Mouse (Mus musculus) kidney, adult 9 months (tissue): Measurements from ENCODE around the gene Cox16.
A peak's percentile ranks its signal among the peaks of the same experiment; 100 is the strongest.
"Not testable (repeated sequence)": the region's sequence is repeated elsewhere in the genome, so short reads cannot be mapped to it uniquely, and the experiment has no call there.

Experiments used
- DNase-seq: peaks from one replicate; pipeline ENCODE4 v3.0.0; 2022

Gene Cox16

DNA sequence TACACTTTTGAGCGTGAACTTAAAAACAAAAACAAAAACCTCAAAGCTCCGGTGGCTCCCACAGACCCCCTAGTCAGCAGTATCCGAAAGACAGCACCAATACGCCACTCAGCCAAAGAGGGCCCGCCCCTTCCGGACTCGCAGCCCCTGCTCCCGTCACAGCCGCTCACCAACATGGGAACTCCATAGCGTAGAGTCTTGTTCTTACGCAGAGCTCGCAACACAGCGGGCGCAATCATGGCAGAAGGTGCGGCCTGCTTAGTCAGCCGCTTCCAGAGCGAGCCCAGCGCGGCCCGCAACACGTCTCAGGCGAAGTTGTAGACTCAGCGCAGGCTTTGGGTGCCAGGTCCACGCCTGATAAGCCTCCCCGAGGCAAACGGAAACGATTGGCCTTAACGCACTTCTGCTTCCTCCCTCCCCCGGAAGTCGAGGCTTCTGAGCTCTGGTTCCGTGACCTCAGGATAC lies at the start of gene Cox16:
Gene Cox16, minus strand, starts transcription at position 401 of the 465 bp plus-strand sequence.
- peak; percentile 91 for DNase-seq

DNA sequence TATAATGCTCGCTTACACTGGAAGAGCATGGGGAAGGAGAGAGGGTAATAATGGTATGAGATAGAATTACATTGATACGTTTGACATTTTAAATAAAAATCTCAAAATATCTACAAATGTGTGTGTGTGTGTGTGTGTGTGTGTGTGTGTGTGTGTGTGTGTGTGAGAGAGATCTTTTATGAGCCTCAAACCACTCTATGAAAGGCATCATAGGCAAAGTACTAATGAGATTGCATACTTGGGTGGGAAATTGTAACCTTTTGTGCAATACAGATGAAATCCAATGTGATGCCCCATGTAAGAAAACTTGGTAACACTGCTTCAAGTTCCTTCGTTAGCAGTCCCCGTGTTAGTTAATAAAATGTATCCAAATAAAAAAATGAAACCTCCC lies 48.1 kb upstream of the Cox16 start:
- no peak for DNase-seq

DNA sequence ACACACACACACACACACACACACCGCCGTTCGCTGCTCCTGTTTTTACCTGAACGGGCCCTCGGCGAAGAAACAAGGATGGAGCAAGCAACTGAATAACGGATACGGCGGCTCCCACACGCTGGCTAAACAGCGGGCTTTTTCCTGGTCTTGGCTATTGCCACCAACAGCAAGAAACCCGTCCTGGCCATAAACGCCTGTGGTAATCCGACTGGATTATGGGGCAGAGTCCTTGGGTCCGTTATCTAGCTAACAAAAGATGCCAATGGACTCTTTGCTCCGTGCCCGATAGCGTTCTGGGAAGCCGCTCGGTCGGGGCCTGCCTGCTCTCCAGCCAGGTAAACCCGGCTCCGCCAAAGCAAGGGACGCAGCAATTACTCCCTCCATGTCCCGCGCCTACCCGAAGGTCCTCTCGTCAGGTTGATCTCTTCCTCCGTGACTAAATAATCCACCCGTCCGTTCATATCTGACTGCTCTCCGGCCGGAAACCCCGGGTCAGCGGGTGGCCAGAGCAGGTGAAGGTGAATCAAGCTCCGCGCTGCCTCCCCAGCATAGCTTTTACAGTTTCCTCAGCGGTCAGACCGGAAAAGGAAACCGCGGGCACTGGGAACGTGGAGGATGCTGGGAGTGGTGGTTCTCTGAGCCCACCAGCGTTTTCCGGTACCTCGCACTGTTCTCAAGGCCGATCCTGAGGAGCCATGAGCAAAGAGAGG lies 47.5 kb upstream of the Cox16 start, which contains the start of the genes Gm20498 and Synj2bp:
Gene Gm20498, minus strand, starts transcription at position 590 of the 713 bp plus-strand sequence.
Gene Synj2bp, minus strand, starts transcription at position 596 of the 713 bp plus-strand sequence.
- DNase-seq: peak; percentile 91

DNA sequence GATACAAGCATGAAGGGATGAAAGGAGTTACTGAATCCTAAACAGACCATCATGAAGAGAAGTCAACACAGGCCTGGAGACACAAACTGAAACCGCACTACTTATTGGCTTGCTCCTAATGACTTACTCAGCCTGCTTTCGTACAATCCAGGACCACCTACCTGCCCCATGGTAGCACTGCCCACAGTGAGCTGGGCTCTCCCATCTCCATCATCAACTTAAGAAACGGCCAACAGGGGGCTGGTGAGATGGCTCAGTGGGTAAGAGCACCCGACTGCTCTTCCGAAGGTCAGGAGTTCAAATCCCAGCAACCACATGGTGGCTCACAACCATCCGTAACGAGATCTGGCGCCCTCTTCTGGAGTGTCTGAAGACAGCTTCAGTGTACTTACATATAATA lies 45.7 kb upstream of the Cox16 start:
- not testable (repeated sequence) for DNase-seq

DNA sequence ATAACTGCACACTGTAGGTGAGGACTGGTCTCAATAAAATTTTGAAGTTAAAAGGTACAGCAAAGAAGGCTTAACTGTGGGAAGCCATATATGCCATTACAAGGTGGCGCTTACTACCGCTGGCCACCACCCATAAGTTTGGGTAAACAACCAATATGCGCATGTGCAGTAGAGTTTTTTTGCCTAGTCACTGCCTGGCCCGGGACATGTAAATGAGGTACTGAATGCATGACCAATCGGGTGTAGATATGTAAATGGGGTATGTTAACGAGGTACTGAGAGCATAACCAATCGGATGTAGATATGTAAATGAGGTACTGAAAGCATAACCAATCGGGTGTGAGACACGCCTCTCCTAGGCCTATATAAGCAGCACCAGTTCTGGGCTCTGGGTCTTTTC lies 12.0 kb upstream of the Cox16 start:
- DNase-seq: not testable (repeated sequence)

DNA sequence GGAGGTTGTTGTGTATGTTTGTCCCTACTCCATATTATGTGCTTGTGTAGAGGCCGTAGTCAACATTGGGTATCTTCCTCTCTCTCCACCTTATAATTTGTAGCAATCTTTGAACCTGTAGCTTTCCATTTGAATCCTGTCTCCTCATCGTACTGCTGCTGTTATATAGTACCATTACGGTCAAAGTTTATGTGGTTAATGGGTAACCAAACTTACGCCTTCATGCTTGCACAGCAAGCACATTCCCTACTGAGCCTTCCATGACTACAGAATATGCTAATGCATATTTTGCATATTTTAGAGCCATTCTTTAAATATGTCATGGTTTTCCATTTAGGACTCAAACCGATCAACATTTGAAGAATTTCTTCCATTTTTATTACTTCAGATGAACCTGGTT lies 5.6 kb upstream of the Cox16 start:
- DNase-seq: peak; percentile 53

DNA sequence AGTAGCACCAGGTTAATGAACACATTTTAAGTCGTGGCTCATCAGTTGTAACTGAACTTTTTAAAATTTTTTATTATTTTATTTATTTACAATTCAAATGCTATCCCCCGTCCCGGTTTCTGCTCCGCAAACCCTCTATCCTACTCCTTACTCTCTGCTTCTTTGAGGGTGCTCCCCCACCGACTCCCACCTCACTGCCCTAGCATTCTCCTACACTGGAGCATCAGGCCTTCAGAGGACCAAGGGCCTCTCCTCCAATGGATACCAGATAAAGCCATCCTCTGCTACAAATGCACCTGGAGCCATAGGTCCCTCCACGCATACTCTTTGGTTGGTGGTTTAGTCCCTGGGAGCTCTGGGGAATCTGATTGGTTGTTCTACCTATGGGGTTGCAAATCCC lies 384 bp upstream of the Cox16 start:
- no peak for DNase-seq

DNA sequence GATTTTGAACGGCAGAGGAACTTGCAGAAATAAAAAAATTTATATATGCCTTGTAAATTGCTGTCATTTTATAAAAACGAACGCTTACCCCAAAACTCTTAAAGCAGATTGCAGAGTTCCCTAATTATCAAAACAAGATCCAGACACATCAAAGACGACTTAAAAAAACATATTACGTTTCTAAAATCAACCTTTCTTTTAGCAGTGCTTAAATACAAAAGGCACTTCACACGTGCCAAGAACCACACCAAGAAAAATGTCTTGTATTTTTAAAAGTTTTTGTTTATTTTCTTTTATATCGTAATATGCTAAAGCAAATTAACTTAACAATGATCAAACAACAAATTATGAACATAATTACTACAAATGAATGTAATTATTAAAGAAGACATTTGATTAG lies 715 bp downstream of the Cox16 start:
- DNase-seq: peak; percentile 7

DNA sequence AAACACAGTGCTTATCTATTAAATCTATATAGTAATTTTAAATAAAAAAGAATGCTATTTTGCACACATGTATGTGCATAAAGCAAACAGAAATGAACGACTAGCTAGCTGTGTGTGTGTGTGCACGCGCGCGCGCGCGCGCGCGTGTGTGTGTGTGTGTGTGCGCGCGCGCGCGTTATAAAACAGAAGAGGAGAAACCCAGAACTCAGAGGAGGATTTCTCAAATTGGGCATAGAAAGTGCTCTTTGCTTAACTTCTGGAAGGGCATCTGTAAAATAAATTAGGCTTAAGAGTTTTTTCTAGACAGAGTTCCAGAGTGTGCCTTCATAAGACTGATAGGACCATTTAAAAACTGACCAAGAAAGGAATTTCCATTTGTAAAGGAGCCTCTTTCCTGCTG lies 1.3 kb downstream of the Cox16 start:
- DNase-seq: no peak

DNA sequence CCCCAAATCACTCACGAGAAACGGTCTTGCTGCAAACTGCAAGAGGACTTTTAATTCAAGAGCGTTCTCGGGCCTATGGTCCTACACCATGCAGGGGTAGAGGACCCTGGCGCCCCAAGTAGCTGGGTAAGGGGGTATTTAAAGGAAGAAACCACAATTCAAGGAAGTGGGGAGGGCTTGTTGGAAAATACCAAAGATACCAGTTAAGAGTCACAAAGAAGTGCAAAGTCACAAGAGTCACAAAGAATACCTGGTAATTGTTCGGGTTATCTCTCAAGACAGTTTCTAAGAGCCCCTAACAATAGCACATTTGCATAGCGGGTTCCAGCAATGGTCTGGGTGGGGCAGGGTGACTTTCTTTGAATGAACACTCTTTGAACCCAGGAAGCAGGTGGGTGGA lies 25.9 kb downstream of the Cox16 start:
- DNase-seq: not testable (repeated sequence)

DNA sequence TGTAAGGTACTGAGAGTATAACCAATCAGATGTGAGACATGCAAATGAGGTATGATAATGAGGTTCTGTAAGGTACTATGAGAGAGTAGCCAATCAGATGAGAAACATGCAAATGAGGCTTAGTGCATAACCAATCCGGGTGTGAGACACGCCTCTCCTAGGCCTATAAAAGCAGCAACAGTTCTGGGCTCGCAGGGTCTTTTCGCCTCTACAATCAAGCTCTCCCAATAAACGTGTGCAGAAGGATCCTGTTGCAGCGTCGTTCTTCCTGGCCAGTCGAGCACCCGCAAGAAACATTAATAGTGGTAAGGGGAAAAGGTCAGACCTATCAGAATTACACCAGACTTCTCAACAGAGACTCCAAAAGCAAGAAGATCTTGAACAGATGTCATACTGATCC lies 45.9 kb downstream of the Cox16 start:
- DNase-seq: not testable (repeated sequence)

DNA sequence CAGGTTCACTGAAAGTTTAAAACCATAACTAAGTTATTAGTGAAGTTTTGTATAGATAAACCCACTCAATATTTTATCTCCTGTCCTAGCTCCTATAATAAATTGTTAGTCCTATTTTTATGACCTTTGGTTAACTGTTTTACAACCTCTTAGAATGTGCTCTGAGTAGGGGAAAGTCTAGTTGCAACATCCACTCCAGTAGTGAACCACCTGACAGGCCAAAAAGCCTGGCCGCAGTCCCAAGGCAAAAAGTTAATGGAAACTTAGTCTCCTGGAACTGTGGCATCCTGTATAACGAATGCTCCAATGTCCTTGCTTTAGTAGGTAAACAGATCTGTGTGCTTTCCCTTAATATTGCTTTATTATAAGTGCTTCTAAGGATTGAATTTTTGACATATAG lies 50.1 kb downstream of the Cox16 start:
- DNase-seq: peak; percentile 77

DNA sequence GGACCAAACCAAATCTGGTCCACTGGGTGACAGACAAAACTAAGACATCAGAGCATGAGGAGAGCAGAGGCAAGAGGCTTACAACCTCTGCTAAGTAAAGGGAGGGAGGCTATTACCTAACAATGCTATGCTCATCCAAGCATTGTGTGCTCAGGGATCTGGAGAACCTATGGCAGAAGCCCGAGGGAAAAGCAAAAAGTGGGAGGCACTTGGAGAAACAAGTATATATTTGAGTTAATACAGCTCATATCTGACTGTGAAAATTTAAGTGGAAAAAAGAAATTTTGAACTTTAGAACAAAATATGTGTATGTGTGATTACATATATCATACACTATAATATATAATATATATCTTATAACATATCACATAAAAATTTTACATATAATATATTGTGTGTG lies 63.1 kb downstream of the Cox16 start, which contains the start of gene Adam4:
Gene Adam4, minus strand, starts transcription at position 101 of the 400 bp plus-strand sequence.
- no peak for DNase-seq

DNA sequence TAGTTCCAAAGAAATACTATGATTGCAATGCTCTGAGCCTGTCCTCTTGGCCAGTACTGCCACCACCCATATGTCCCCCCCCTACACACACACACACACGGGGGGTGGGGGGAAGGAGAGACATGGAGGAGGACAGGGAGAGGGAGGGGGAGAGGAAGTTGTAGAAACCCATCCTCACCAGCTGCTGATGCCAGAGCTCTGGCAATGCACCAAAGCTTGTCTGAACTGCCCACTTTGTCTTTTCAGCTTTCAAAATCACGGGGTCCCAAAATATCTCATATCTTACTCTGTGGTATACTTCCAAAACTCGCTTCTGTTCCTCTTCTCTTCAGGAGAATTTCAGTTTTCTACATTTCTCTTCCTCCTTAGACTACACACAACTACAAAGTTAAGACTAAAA lies 71.7 kb downstream of the Cox16 start:
- no peak for DNase-seq

DNA sequence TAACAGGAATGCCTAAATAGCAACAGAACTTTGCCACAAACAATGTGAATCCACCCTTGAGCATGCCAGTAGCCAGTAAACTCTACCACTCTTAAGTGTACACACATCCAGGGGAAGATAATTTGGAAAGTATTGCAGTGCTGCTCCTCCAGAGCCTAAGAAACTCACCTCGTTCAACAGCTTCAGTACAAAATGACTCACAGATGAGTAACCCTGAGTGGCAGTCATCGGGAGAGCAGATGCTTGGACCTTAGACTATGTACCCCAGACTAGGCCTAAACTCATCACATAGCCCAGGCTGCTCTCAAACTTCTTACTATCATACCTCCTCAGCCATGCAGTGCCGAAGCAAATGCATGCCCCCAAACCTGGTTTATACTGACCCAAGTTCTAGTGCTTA lies 76.0 kb downstream of the Cox16 start:
- DNase-seq: peak; percentile 13

DNA sequence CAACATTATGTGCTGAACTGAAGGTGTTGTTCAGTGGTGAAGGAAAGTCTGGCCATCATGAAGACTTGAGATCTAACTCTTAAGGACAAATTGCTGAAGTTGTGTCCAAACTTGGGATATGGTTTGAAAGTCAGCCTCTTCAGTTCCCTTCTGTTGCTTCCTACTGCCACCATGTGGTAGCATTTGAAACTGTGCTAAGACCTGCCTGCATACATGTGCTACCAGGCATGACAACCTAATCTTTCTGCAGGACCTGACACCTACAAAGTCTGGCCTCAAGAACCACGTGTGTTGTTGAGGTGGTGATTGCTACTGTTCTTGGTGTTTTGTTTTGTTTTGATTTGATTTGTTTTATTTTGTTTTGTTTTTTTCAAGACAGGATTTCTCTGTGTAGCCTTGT lies 82.7 kb downstream of the Cox16 start:
- DNase-seq: peak; percentile 65

DNA sequence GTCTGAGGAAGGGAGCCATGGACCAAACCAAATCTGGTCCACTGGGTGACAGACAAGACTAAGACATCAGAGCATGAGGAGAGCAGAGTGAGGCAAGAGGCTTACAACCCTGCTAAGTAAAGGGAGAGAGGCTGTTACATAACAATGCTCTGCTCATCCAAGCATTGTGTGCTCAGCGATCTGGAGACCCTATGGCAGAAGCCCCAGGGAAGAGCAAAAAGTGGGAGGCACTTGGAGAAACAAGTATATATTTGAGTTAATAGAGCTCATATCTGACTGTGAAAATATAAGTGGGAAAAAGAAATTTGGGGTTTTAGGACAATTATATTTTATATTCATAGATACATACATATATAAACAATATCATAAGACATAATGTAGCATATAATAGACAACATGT lies 105.6 kb downstream of the Cox16 start, which contains the start of gene Gm4787:
Gene Gm4787, minus strand, starts transcription at position 101 of the 400 bp plus-strand sequence.
- not testable (repeated sequence) for DNase-seq

DNA sequence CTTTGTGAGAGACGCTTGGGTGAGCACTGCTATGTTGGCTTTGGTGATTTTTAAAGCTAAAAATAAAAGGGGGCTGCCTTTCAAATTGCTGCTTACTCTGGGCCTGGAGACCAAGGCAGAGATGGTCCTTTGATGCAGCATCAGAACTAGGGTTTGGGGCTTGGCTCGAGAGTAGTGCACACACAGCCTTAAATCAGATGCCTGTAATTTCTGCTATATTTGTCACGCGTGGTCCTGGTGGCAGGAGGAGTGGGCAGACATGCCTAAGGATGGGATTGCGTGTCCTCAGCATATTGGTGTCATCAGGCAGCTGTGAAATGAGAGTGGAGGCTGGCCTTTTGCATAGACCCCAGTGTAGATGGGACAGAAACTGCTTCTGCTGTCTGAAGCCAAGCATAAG lies 151.1 kb downstream of the Cox16 start:
- DNase-seq: no peak

DNA sequence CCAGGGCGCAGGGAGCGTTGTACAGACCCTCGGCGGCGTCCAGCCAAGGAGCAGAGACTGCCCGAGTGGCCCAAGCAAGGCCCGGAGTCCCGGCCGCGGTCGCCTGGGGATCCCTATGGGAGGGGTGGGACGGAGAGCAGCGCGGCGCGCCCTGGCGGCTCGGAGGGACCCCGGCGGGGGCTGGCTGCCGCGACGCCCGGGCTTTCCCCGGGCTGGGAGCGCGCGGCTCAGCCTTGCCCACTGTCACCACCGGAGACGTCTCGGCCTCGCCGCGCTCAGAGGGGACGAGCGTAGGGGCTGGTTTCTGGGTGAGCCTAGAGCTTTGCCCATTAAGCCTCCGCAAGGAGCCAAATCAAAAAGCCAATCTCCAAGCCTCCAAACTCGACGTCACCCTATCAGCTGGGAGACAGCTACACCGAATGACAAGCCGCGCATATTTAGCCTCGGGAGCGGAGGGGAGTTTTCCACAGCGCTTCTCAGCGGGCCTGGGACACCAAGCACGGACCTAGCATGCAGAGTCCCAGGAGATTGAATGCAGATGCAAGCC lies 152.0 kb downstream of the Cox16 start, which contains the start of gene Slc8a3:
Gene Slc8a3, minus strand, starts transcription at position 306 of the 547 bp plus-strand sequence.
- DNase-seq: no peak

DNA sequence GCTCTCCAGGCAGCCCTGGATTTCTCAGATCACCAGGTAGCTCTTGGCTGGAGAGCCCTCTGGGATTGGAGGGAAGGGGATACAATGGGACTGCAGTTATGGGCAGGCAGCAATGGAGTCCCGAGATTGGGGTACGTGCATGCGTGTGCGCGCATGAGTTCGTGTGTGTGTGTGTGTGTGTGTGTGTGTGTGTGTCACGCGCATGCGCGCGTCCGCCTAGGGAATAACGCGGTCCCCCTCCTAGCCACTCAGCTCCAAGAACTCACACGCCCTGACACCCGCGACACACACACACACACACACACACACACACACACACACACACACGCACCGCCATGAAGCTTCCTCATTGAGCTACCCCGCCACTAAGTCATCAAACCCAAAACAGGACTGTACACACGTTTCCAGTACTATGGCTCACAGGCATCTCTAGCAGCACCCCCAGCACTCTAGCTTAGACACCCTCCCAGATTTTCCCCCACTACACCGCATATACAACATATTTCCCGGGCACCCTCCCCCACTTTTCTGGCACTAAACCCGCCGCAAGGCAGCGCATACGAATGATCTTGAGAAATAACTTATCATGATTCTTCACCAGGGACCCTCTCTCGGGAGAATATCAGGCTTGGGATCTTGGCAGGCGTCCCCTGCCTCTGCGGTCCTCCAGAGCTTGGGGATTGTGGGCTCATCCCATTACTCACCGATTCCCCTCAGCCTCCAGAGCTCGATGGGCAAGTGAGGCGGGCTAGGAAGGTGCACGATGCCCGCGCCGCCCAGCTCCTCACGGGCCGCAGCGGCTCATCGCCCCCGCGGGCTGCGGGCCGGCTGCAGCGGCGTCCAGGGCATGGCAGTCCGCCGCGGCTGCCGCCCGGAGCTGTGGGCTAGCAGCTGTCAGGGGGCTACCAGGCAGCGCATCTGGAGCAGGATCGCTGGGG lies 152.7 kb downstream of the Cox16 start:
- no peak for DNase-seq

DNA sequence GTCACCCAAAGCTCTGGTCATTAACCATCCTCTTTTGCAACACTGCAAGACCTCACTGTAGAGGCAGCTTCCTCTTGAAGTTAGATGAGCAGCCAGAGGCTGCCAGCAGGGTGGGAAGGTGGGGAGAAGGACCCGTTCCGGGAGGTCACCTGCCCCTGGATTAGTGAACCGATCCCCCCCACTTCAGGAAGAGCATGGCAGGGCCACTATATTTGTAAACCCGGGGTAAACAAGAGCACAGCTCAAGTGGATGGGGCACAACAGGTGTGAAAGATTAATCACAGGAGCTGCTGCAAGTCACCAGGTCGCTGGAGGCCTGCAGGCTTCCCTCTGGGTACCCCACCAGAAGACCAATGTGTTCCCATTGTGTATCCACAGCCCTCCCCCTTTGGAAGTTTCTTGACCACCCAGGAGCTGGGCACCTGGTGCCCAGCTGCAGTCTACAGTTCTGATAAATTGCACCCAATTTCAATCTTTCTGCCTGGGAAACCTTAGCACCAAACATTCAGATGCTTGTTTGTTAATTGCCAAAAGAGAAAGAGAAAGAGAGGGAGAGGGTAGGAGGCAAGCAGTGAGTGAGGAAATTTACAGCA lies 153.8 kb downstream of the Cox16 start:
- no peak for DNase-seq

DNA sequence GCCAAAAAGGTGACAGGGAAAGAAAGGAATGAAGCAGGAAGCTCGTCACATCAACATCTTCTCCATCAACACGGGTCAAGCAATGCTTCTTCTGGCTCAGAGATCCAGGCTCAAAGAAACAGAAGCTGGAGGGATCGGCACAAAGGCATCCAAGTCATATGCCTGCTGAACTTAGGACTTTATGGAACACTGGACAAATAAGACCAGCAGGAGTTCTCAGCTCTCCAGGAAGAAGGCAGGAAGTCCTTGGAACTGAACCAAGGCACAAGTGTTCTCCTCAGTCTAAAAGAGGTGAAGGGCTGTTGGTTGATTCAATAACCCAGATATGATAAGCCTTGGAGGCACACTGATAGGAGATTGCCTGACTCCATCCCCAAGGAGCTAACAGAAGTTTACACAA lies 159.9 kb downstream of the Cox16 start:
- no peak for DNase-seq

DNA sequence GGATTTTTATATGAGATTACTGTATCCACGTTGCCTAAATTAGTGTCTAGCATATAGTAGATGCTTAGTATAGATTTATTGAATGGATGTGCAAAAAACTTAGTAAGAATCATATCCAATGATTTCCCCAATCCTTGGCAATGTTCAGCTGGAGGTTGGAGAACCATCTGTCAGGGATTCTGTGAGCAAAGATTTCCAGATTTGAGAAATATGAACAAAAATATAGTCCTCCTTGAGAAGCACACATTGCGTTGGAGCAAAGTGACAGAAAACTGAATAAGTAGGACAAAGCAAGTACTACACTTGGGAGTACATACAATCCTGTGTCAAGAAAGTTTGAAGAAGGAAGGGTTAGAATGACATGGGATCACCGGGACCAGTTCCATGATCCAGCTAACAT lies 160.8 kb downstream of the Cox16 start:
- no peak for DNase-seq
